Mouse (Mus musculus) megakaryocyte, embryonic 14.5 days (primary cell): ENCODE data around the gene Kdelc2.

Experiments used
- FLI1 ChIP-seq: IDR thresholded peaks from 2 replicates; pipeline ENCODE4 v1.6.1; 2012; ENCODE audit warnings: low read length, inconsistent platforms, mixed read lengths
- GATA1 ChIP-seq: IDR thresholded peaks from 3 replicates; pipeline ENCODE4 v1.6.1; 2012; ENCODE audit warnings: mixed read lengths, low read length, inconsistent platforms, borderline replicate concordance

DNA sequence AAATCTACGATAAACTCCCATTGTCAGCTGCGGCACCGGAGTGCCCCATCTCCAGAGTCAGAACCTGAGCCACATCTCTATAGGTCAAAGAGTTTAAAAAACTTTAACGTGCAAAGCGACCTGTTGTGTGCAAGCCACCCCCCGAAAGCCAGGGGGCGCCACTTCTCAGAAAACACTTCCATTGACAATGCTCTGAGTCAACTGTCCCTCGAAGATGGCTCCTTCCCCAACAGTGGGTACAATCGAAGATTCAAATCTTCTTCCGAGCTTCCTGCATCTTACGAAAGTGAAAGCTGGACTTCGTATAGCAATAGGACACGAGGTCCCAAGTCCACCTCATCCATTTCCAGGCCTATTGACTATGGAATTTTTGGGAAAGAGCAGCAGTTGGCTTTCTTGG, 7.0 kb upstream of the Kdelc2 start:
- TF ChIP-seq GATA1 (no peak), FLI1 (no peak)
